Comparison of ENCODE assay signal across 9 mouse cellular contexts in the genomic region with DNA sequence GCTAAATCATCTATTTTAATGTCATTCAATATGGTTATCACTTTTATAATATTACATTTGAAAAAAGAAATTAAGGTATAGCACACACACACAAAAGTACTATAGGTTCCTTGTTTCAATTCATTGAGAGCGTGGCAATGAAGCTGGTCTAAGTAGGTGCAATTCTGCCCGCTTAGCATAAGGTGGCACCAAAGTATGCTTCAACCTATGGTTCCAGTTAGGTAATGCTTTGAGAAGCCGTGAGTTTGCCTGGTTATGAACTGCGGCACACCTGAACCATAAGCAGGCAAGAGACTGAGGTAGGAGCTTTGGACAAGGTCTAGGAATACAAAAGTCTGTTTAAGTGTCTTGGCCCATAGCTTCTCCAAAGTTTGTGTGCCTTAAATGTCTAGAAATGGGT.
DNase-seq lines count a peak whose midpoint lies in the region; ATAC-seq and TF ChIP-seq lines count a peak whose summit lies in the region.
"Had no signal": no experiment of that assay in that cellular context is flagged by ENCODE, and none has a peak within 500 bp of the region (broad histone marks: within the 10 kb centered on the region; RNA-seq: fewer than 3 reads in every experiment).

No protein-coding gene starts in this region.

- peak; percentile 74 for TF ChIP-seq CTCF in heart, adult 2 months (IDR thresholded peaks at IDR 0.05)

- H3K9ac ChIP-seq in heart, adult 2 months (ENCODE audit: low read depth, low read length) = no peak overlapping the region
- H3K9ac ChIP-seq in hindbrain, embryonic 16.5 days (ENCODE audit: low read depth, low read length) = no peak overlapping the region
- no peak overlapping the region for H3K9ac ChIP-seq in neural tube, embryonic 15.5 days (replicated peaks)
- H3K9ac ChIP-seq: liver, embryonic 15.5 days had no signal

- H3K9me3 ChIP-seq in hindbrain, embryonic 16.5 days (ENCODE audit: control insufficient read depth, low read length) = no peaks in the 10 kb centered on the region
- H3K9me3 ChIP-seq in neural tube, embryonic 15.5 days (replicated peaks) = no peaks in the 10 kb centered on the region
- H3K9me3 ChIP-seq: liver, embryonic 15.5 days had no signal

- peak in 1 of 2 experiments; percentile 3 for DNase-seq in heart, adult 2 months
- DNase-seq in heart, adult 11 months = no peak
- peak; percentile 31 to 58 for DNase-seq in CD8-positive naive resting alpha-beta T cell, adult 2 months (ENCODE audit: low read depth in 2 of 2, low spot score in 2 of 2)
- DNase-seq in cerebellum, adult 9-10 months = peak; percentile 49
- DNase-seq in left cerebral cortex, postnatal 36 days (ENCODE audit: low spot score in 2 of 2) = peak; percentile 7 to 9
- DNase-seq in adrenal gland, postnatal 4 days (ENCODE audit: low spot score in 2 of 2) = no peak

- no peak overlapping the region for H3K27ac ChIP-seq in heart, adult 2 months
- H3K27ac ChIP-seq in hindbrain, embryonic 16.5 days (ENCODE audit: low read depth, low read length) = no peak overlapping the region
- H3K27ac ChIP-seq in neural tube, embryonic 15.5 days (replicated peaks) = no peak overlapping the region
- H3K27ac ChIP-seq: liver, embryonic 15.5 days had no signal

- H3K4me3 ChIP-seq in heart, adult 2 months = no peak overlapping the region
- no peak overlapping the region for H3K4me3 ChIP-seq in hindbrain, embryonic 16.5 days (ENCODE audit: low read length)
- no peak overlapping the region for H3K4me3 ChIP-seq in neural tube, embryonic 15.5 days (replicated peaks)
- H3K4me3 ChIP-seq: liver, embryonic 15.5 days had no signal

- H3K4me2 ChIP-seq in hindbrain, embryonic 16.5 days (ENCODE audit: low read length) = no peak overlapping the region
- H3K4me2 ChIP-seq in neural tube, embryonic 15.5 days = no peak overlapping the region
- H3K4me2 ChIP-seq: liver, embryonic 15.5 days had no signal

- TF ChIP-seq POLR2A in heart, adult 2 months (IDR thresholded peaks at IDR 0.05; ENCODE audit: insufficient read depth, low read depth, low read length) = no peak

- WGBS in heart, adult 2 months = 13% methylated on average over 4 of the region's 4 CpGs
- WGBS in hindbrain, embryonic 16.5 days = 22% methylated on average over 4 of the region's 4 CpGs
- WGBS in neural tube, embryonic 15.5 days = 22% methylated on average over 4 of the region's 4 CpGs

- H3K27me3 ChIP-seq in heart, adult 2 months (ENCODE audit: control insufficient read depth, insufficient read depth, low read length) = no peaks in the 10 kb centered on the region
- H3K27me3 ChIP-seq in hindbrain, embryonic 16.5 days (replicated peaks; ENCODE audit: control insufficient read depth, insufficient read depth, low read length) = no peaks in the 10 kb centered on the region
- H3K27me3 ChIP-seq in neural tube, embryonic 15.5 days (replicated peaks) = no peaks in the 10 kb centered on the region
- H3K27me3 ChIP-seq: liver, embryonic 15.5 days had no signal

- H3K4me1 ChIP-seq in heart, adult 2 months (ENCODE audit: control insufficient read depth, insufficient read depth, low read length) = no peaks in the 10 kb centered on the region
- no peaks in the 10 kb centered on the region for H3K4me1 ChIP-seq in hindbrain, embryonic 16.5 days (ENCODE audit: control insufficient read depth, insufficient read depth, low read depth, low read length)
- H3K4me1 ChIP-seq in neural tube, embryonic 15.5 days = no peaks in the 10 kb centered on the region
- H3K4me1 ChIP-seq: liver, embryonic 15.5 days had no signal

- intact Hi-C loops in heart, adult 2 months (cut with DNase I) = loop anchor here (1.0 to 2.0 kb wide), 2 partner anchors 284 to 372 kb away; no protein-coding TSS in a partner anchor
- intact Hi-C loops in left cerebral cortex, postnatal 36 days (cut with DNase I) = loop anchor here (2.0 to 5.0 kb wide), 2 partner anchors 284 to 368 kb away; no protein-coding TSS in a partner anchor

- ATAC-seq in hindbrain, embryonic 16.5 days = peak; percentile 91
- peak; percentile 92 for ATAC-seq in neural tube, embryonic 15.5 days (ENCODE audit: low FRiP score)

- no peaks in the 10 kb centered on the region for H3K79me2 ChIP-seq in heart, adult 2 months (replicated peaks; ENCODE audit: control insufficient read depth, insufficient read depth, low read length)

- no peak for TF ChIP-seq EP300 in heart, adult 2 months (IDR thresholded peaks at IDR 0.05; ENCODE audit: insufficient read depth, low read depth, low read length)

- H3K36me3 ChIP-seq in heart, adult 2 months (ENCODE audit: control insufficient read depth, insufficient read depth, low read length) = no peaks in the 10 kb centered on the region
- H3K36me3 ChIP-seq in hindbrain, embryonic 16.5 days (ENCODE audit: control insufficient read depth, insufficient read depth, low read length) = no peaks in the 10 kb centered on the region
- no peaks in the 10 kb centered on the region for H3K36me3 ChIP-seq in neural tube, embryonic 15.5 days
- H3K36me3 ChIP-seq: liver, embryonic 15.5 days had no signal

Comparison
In these comparisons a context has a peak if more than half of its experiments do, and no peak if none do; other contexts are left out.
1. DNase-seq: peak in CD8-positive naive resting alpha-beta T cell, adult 2 months (2 of 2), cerebellum, adult 9-10 months (single experiment) and left cerebral cortex, postnatal 36 days (2 of 2); none in heart, adult 11 months (single experiment) and adrenal gland, postnatal 4 days (0 of 2).